Mouse (Mus musculus) forebrain, postnatal 0 days (tissue): ENCODE data around the gene Inhbe. TPM values are rescaled to one million over a fixed set of nuclear protein-coding genes. Genes with fewer than 3 reads are reported as not detected.
"Not testable (repeated sequence)": the region's sequence is repeated elsewhere in the genome, so short reads cannot be mapped to it uniquely, and the experiment has no call there.

ENCODE experiments used
- ATAC-seq: fragments of 200-750 bp; cut with Nextera tagmentation; 2 replicates; pipeline ENCODE4 v1.8.0; 2017; ENCODE audit warnings: mild to moderate bottlenecking, moderate library complexity
- DNase-seq: peaks from one replicate; pipeline ENCODE4 v3.0.0-alpha.2; 2015
- H3K27ac ChIP-seq: fragments of 300-500 bp; sonication (generic); 2 replicates; pipeline ENCODE4 v1.5.1; 2014; ENCODE audit warnings: low read depth, mild to moderate bottlenecking, antibody characterized with exemption, low read length, moderate library complexity, mixed read lengths
- H3K27me3 ChIP-seq: fragments of 300-500 bp; sonication (generic); 2 replicates; pipeline ENCODE4 v1.6.1; 2014; ENCODE audit warnings: mild to moderate bottlenecking, low read length, mixed read lengths; ENCODE audit not compliant: insufficient read depth
- H3K36me3 ChIP-seq: fragments of 300-500 bp; sonication (generic); 2 replicates; pipeline ENCODE4 v1.6.1; 2014; ENCODE audit warnings: mild to moderate bottlenecking, moderate library complexity; ENCODE audit not compliant: insufficient read depth
- H3K4me1 ChIP-seq: fragments of 300-500 bp; sonication (generic); 2 replicates; pipeline ENCODE4 v1.6.1; 2014; ENCODE audit warnings: antibody characterized with exemption; ENCODE audit not compliant: insufficient read depth
- H3K4me2 ChIP-seq: fragments of 300-500 bp; sonication (generic); 2 replicates; pipeline ENCODE4 v1.6.1; 2014; ENCODE audit warnings: low read depth, mild to moderate bottlenecking, moderate library complexity
- H3K4me3 ChIP-seq: fragments of 300-500 bp; sonication (generic); 2 replicates; pipeline ENCODE4 v1.5.1; 2014; ENCODE audit warnings: low read depth, low read length, mixed read lengths
- H3K9ac ChIP-seq: fragments of 300-500 bp; sonication (generic); 2 replicates; pipeline ENCODE4 v1.6.1; 2014; ENCODE audit warnings: mild to moderate bottlenecking
- H3K9me3 ChIP-seq: fragments of 300-500 bp; sonication (generic); 2 replicates; pipeline ENCODE4 v1.6.1; 2016; ENCODE audit warnings: low read length
- CTCF ChIP-seq: sonication (generic); IDR thresholded peaks from 2 replicates; pipeline ENCODE4 v1.5.1; 2016; ENCODE audit warnings: antibody characterized with exemption, control low read depth, low read depth
- WGBS: fragments of 180-500 bp; shearing (Covaris S2); extraction: QIAGEN DNeasy Blood & Tissue Kit; methylation state at CpG from one replicate; pipeline ENCODE4 v1.1.7; 2014; 5-methylcytosine and 5-hydroxymethylcytosine counted together
- polyA plus RNA-seq: library from polyadenylated mRNA; unstranded; fragments of >200 nt; fragmentation: Nextera tagmentation; extraction: Ambion mirVana; gene quantifications from 2 replicates; pipeline ENCODE4 v1.2.1, GENCODE M21; 2015
- total RNA-seq: library from RNA; depleted of rRNA; stranded (reverse); fragments of >200 nt; gene quantifications from 2 replicates; pipeline ENCODE4 v1.2.3, GENCODE M21; 2014

The Inhbe gene
- total and polyA plus RNA-seq, 2 experiments from 2014 or later = not detected

DNA sequence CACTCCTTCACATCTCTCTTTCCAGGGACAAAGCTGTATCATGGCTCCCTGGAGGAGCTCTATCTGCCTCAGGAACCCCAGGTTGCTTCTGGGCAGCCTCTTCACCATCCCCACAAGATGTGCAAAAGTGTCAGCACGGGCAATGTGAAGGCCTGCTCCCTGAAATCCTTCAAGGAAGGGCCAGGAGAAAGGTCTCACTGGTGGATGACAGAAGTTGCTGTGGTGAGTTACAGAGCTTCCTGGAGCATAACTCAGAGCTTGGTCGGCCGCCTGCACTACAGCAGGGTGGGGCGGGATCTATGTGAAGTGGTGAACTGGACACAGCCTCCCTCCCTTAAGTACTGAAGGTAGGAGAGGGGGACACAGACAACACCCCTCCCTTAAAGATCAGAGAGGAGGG is 31.5 kb downstream of the Inhbe start:
- ATAC-seq = no peak

DNA sequence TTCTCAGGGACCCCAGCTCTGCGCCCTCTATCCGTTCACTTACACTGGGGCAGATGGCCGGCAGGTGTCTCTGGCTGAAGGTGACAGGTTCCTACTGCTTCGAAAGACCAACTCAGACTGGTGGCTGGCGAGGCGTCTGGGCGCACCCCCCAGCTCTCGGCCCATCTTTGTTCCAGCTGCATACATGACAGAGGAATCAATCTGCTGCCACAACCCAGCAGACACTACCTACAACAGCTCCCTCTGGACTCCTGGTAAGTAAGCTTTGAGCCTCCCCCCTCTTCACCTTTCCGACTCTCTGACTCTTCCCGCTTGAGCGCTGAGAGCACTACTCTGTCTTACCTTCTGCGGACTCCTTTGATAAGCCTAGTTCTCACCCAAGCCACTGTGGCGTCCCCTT is 32.0 kb downstream of the Inhbe start:
- DNase-seq (no peak), ATAC-seq (no peak)
- H3K4me2 ChIP-seq = no peak overlapping the region
- whole genome bisulfite sequencing = 70% methylated on average over 13 of the region's 13 CpGs
- H3K4me1 ChIP-seq = no peaks in the 10 kb centered on the region; the same call in 1 of the 2 replicates
- H3K36me3 ChIP-seq = no peaks in the 10 kb centered on the region
- no peaks in the 10 kb centered on the region for H3K9me3 ChIP-seq
- H3K27ac ChIP-seq = no peak overlapping the region
- H3K4me3 ChIP-seq = no peak overlapping the region
- H3K27me3 ChIP-seq = peaks cover 21% of the 10 kb centered on the region
- no peak for TF ChIP-seq CTCF
- no peak overlapping the region for H3K9ac ChIP-seq

More for the DNA sequence above, 31.5 kb downstream of the Inhbe start:
- H3K36me3 ChIP-seq = no peaks in the 10 kb centered on the region
- no peaks in the 10 kb centered on the region for H3K9me3 ChIP-seq
- H3K27me3 ChIP-seq = peaks cover 26% of the 10 kb centered on the region
- 85% methylated on average over 4 of the region's 4 CpGs for WGBS
- no peak overlapping the region for H3K9ac ChIP-seq
- H3K4me3 ChIP-seq = no peak overlapping the region
- no peak for DNase-seq
- TF ChIP-seq CTCF = no peak
- no peaks in the 10 kb centered on the region; the same call in 1 of the 2 replicates for H3K4me1 ChIP-seq
- H3K4me2 ChIP-seq = no peak overlapping the region
- H3K27ac ChIP-seq = no peak overlapping the region

GRCm38 (mm10) chr10:127321621-127322020 is 32.6 kb downstream of the Inhbe start, which contains the start of gene Arhgap9:
Arhgap9 (plus strand) TSS chr10:127321964.
- Histone ChIP-seq H3K4me2 (no peak within 1 kb of the TSS), H3K36me3 (no peaks in the 10 kb centered on the region), H3K27ac (no peak within 1 kb of the TSS), H3K9me3 (no peaks in the 10 kb centered on the region), H3K4me3 (no peak within 1 kb of the TSS), H3K27me3 (peaks cover 21% of the 10 kb centered on the region), H3K9ac (no peak within 1 kb of the TSS), H3K4me1 (no peaks in the 10 kb centered on the region; the same call in 1 of the 2 replicates)
- ATAC-seq = no peak
- WGBS = 82% methylated on average over 3 of the region's 3 CpGs
- TF ChIP-seq CTCF = no peak
- DNase-seq = no peak

DNA sequence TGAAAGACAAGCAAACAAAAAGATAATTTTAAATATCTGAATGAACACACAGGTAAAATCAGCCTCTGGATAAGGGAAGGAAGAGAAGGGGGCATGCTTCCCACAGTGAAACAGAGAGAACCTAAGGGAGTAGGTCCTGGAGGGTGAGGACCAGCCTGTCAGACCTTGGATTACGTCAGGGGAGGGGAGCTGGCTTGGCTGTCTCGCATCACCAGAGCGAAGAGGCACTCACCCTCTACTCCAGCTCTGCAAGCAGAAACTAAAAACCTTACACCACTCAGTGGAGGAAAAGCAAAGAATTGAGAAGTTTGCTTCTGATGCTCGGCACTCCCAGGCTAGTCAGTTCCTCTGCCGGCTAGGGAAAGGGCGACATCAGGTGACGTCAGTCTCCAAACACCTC is 34.2 kb downstream of the Inhbe start:
- DNase-seq = no peak
- H3K4me2 ChIP-seq = no peak overlapping the region
- no peak overlapping the region for H3K4me3 ChIP-seq
- H3K4me1 ChIP-seq = no peaks in the 10 kb centered on the region
- peaks cover 8% of the 10 kb centered on the region; the same call in 1 of the 2 replicates for H3K27me3 ChIP-seq
- H3K36me3 ChIP-seq = no peaks in the 10 kb centered on the region
- no peak overlapping the region for H3K27ac ChIP-seq
- no peak for TF ChIP-seq CTCF
- H3K9ac ChIP-seq = no peak overlapping the region
- 79% methylated on average over 7 of the region's 7 CpGs for WGBS
- H3K9me3 ChIP-seq = no peaks in the 10 kb centered on the region
- no peak for ATAC-seq

GRCm38 (mm10) chr10:127318009-127318408 is 36.2 kb downstream of the Inhbe start:
- no peak for TF ChIP-seq CTCF
- H3K4me1 ChIP-seq = no peaks in the 10 kb centered on the region
- no peak for DNase-seq

GRCm38 (mm10) chr10:127317277-127317676 is 36.9 kb downstream of the Inhbe start:
- Histone ChIP-seq H3K4me1 (no peaks in the 10 kb centered on the region; the same call in 1 of the 2 replicates), H3K36me3 (no peaks in the 10 kb centered on the region), H3K27me3 (no peaks in the 10 kb centered on the region), H3K27ac (no peak overlapping the region), H3K9me3 (no peaks in the 10 kb centered on the region), H3K4me3 (no peak overlapping the region), H3K4me2 (no peak overlapping the region), H3K9ac (no peak overlapping the region)
- ATAC-seq (no peak), DNase-seq (no peak)
- WGBS = 71% methylated on average over 2 of the region's 2 CpGs
- no peak for TF ChIP-seq CTCF

More at GRCm38 (mm10) chr10:127318009-127318408, 36.2 kb downstream of the Inhbe start:
- Histone ChIP-seq H3K9me3 (no peaks in the 10 kb centered on the region), H3K4me2 (no peak overlapping the region), H3K4me3 (no peak overlapping the region), H3K27me3 (no peaks in the 10 kb centered on the region), H3K9ac (no peak overlapping the region), H3K27ac (no peak overlapping the region), H3K36me3 (no peaks in the 10 kb centered on the region)
- ATAC-seq = no peak
- 44% methylated on average over 4 of the region's 4 CpGs for WGBS

- not testable (repeated sequence) for H3K9me3 ChIP-seq, H3K9ac ChIP-seq, H3K36me3 ChIP-seq, DNase-seq, H3K4me3 ChIP-seq, H3K4me1 ChIP-seq, H3K27ac ChIP-seq, ATAC-seq, H3K4me2 ChIP-seq, H3K27me3 ChIP-seq
- 68% methylated on average over 1 of the region's 1 CpGs for WGBS
These were observed 39.3 kb downstream of the Inhbe start for GRCm38 (mm10) chr10:127314950-127315349.

DNA sequence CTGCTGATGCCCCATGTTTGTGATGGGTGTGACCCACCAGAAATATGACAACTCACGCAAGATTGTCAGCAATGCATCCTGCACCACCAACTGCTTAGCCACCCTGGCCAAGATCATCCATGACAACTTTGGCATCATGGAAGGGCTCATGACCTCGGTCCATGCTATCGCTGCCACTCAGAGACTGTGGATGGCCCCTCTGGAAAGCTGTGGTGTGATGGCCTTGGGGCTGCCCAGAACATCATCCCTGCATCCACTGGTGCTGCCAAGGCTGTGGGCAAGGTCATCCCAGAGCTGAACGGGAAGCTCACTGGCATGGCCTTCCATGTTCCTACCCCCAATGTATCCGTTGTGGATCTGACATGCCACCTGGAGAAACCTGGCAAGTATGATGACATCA is 40.7 kb downstream of the Inhbe start:
- not testable (repeated sequence) for H3K36me3 ChIP-seq, H3K4me3 ChIP-seq, H3K4me2 ChIP-seq, ATAC-seq, DNase-seq, H3K9me3 ChIP-seq, H3K27ac ChIP-seq, H3K4me1 ChIP-seq, H3K27me3 ChIP-seq, H3K9ac ChIP-seq
- 93% methylated on average over 5 of the region's 5 CpGs for WGBS
